Mouse (Mus musculus): ENCODE data around the gene Ttc25. TPM values are rescaled to one million over a fixed set of nuclear protein-coding genes. Genes with fewer than 3 reads are reported as not detected.
A peak's percentile ranks its signal among the peaks of the same experiment; 100 is the strongest.

The Ttc25 gene
- polyA plus RNA-seq, 1 experiment from 2014 or later = 2.2 TPM

GRCm38 (mm10) chr11:100559476-100559875 lies 14.1 kb downstream of the Ttc25 start:
- Histone ChIP-seq H3K4me1 (ENCODE audit: control insufficient read depth, insufficient read depth, low read length) (no peaks in the 10 kb centered on the region), H3K36me3 (ENCODE audit: control insufficient read depth, insufficient read depth, low read length) (no peaks in the 10 kb centered on the region), H3K27ac (ENCODE audit: low read depth, low read length) (no peak overlapping the region), H3K4me3 (ENCODE audit: low read depth, low read length) (no peak overlapping the region), H3K9ac (replicated peaks; ENCODE audit: low read depth, low read length) (no peak overlapping the region), H3K27me3 (ENCODE audit: control insufficient read depth, insufficient read depth, low read length) (no peaks in the 10 kb centered on the region), H3K4me2 (ENCODE audit: low read depth, low read length) (no peak overlapping the region), H3K9me3 (ENCODE audit: control insufficient read depth, low read length) (no peaks in the 10 kb centered on the region)
- ATAC-seq (ENCODE audit: low read depth) = no peak
- WGBS = 53% methylated on average over 7 of the region's 7 CpGs

GRCm38 (mm10) chr11:100561748-100562147 lies 16.3 kb downstream of the Ttc25 start:
- Histone ChIP-seq H3K4me1 (ENCODE audit: control insufficient read depth, insufficient read depth, low read length) (no peaks in the 10 kb centered on the region), H3K27me3 (ENCODE audit: control insufficient read depth, insufficient read depth, low read length) (no peaks in the 10 kb centered on the region), H3K27ac (ENCODE audit: low read depth, low read length) (no peak overlapping the region), H3K36me3 (ENCODE audit: control insufficient read depth, insufficient read depth, low read length) (no peaks in the 10 kb centered on the region), H3K9ac (replicated peaks; ENCODE audit: low read depth, low read length) (no peak overlapping the region), H3K4me3 (ENCODE audit: low read depth, low read length) (no peak overlapping the region), H3K4me2 (ENCODE audit: low read depth, low read length) (no peak overlapping the region), H3K9me3 (ENCODE audit: control insufficient read depth, low read length) (no peaks in the 10 kb centered on the region)
- no peak for ATAC-seq (ENCODE audit: low read depth)
- WGBS = 72% methylated on average over 5 of the region's 5 CpGs

GRCm38 (mm10) chr11:100564297-100564696 lies 18.9 kb downstream of the Ttc25 start:
- H3K4me2 ChIP-seq (ENCODE audit: low read depth, low read length) = no peak overlapping the region
- H3K4me3 ChIP-seq (ENCODE audit: low read depth, low read length) = no peak overlapping the region
- H3K27ac ChIP-seq (ENCODE audit: low read depth, low read length) = no peak overlapping the region
- no peaks in the 10 kb centered on the region for H3K36me3 ChIP-seq (ENCODE audit: control insufficient read depth, insufficient read depth, low read length)
- 81% methylated on average over 15 of the region's 15 CpGs for WGBS
- H3K27me3 ChIP-seq (ENCODE audit: control insufficient read depth, insufficient read depth, low read length) = no peaks in the 10 kb centered on the region
- no peaks in the 10 kb centered on the region for H3K4me1 ChIP-seq (ENCODE audit: control insufficient read depth, insufficient read depth, low read length)
- no peak for ATAC-seq (ENCODE audit: low read depth)
- H3K9ac ChIP-seq (replicated peaks; ENCODE audit: low read depth, low read length) = no peak overlapping the region
- H3K9me3 ChIP-seq (ENCODE audit: control insufficient read depth, low read length) = no peaks in the 10 kb centered on the region

GRCm38 (mm10) chr11:100564703-100565102 lies 19.3 kb downstream of the Ttc25 start:
- Histone ChIP-seq H3K4me3 (ENCODE audit: low read depth, low read length) (no peak overlapping the region), H3K4me1 (ENCODE audit: control insufficient read depth, insufficient read depth, low read length) (no peaks in the 10 kb centered on the region), H3K4me2 (ENCODE audit: low read depth, low read length) (no peak overlapping the region), H3K9ac (replicated peaks; ENCODE audit: low read depth, low read length) (no peak overlapping the region), H3K9me3 (ENCODE audit: control insufficient read depth, low read length) (no peaks in the 10 kb centered on the region), H3K27me3 (ENCODE audit: control insufficient read depth, insufficient read depth, low read length) (no peaks in the 10 kb centered on the region), H3K36me3 (ENCODE audit: control insufficient read depth, insufficient read depth, low read length) (no peaks in the 10 kb centered on the region), H3K27ac (ENCODE audit: low read depth, low read length) (no peak overlapping the region)
- ATAC-seq (ENCODE audit: low read depth) = no peak
- WGBS = 91% methylated on average over 6 of the region's 6 CpGs

- Histone ChIP-seq H3K4me1 (ENCODE audit: control insufficient read depth, insufficient read depth, low read length) (peaks cover 6% of the 10 kb centered on the region; the same call in 1 of the 2 replicates), H3K4me3 (ENCODE audit: low read depth, low read length) (no peak overlapping the region), H3K27ac (ENCODE audit: low read depth, low read length) (no peak overlapping the region), H3K9ac (replicated peaks; ENCODE audit: low read depth, low read length) (no peak overlapping the region), H3K27me3 (ENCODE audit: control insufficient read depth, insufficient read depth, low read length) (no peaks in the 10 kb centered on the region), H3K4me2 (ENCODE audit: low read depth, low read length) (no peak overlapping the region), H3K9me3 (ENCODE audit: control insufficient read depth, low read length) (no peaks in the 10 kb centered on the region), H3K36me3 (ENCODE audit: control insufficient read depth, insufficient read depth, low read length) (no peaks in the 10 kb centered on the region)
- 78% methylated on average over 5 of the region's 5 CpGs for WGBS
- no peak for ATAC-seq (ENCODE audit: low read depth)
Observed at GRCm38 (mm10) chr11:100567229-100567628, 21.8 kb downstream of the Ttc25 start.

GRCm38 (mm10) chr11:100567815-100568245 lies 22.4 kb downstream of the Ttc25 start:
- Histone ChIP-seq H3K27me3 (ENCODE audit: control insufficient read depth, insufficient read depth, low read length) (no peaks in the 10 kb centered on the region), H3K27ac (ENCODE audit: low read depth, low read length) (no peak overlapping the region)
- WGBS = 54% methylated on average over 9 of the region's 9 CpGs

GRCm38 (mm10) chr11:100568692-100569091 lies 23.3 kb downstream of the Ttc25 start:
- no peak overlapping the region for H3K4me3 ChIP-seq (ENCODE audit: low read depth, low read length)
- ATAC-seq (ENCODE audit: low read depth) = no peak
- no peak overlapping the region for H3K27ac ChIP-seq (ENCODE audit: low read depth, low read length)
- no peaks in the 10 kb centered on the region for H3K9me3 ChIP-seq (ENCODE audit: control insufficient read depth, low read length)
- 90% methylated on average over 8 of the region's 8 CpGs for WGBS
- no peak overlapping the region for H3K4me2 ChIP-seq (ENCODE audit: low read depth, low read length)
- no peaks in the 10 kb centered on the region for H3K27me3 ChIP-seq (ENCODE audit: control insufficient read depth, insufficient read depth, low read length)
- H3K4me1 ChIP-seq (ENCODE audit: control insufficient read depth, insufficient read depth, low read length) = peaks cover 6% of the 10 kb centered on the region; the same call in 1 of the 2 replicates
- H3K36me3 ChIP-seq (ENCODE audit: control insufficient read depth, insufficient read depth, low read length) = no peaks in the 10 kb centered on the region
- H3K9ac ChIP-seq (replicated peaks; ENCODE audit: low read depth, low read length) = no peak overlapping the region

More at GRCm38 (mm10) chr11:100567815-100568245, 22.4 kb downstream of the Ttc25 start:
- ATAC-seq (ENCODE audit: low read depth) = no peak
- Histone ChIP-seq H3K4me3 (ENCODE audit: low read depth, low read length) (no peak overlapping the region), H3K4me1 (ENCODE audit: control insufficient read depth, insufficient read depth, low read length) (peaks cover 6% of the 10 kb centered on the region; the same call in 1 of the 2 replicates), H3K36me3 (ENCODE audit: control insufficient read depth, insufficient read depth, low read length) (no peaks in the 10 kb centered on the region), H3K9ac (replicated peaks; ENCODE audit: low read depth, low read length) (no peak overlapping the region), H3K9me3 (ENCODE audit: control insufficient read depth, low read length) (no peaks in the 10 kb centered on the region), H3K4me2 (ENCODE audit: low read depth, low read length) (no peak overlapping the region)

- Histone ChIP-seq H3K27me3 (ENCODE audit: control insufficient read depth, insufficient read depth, low read length) (no peaks in the 10 kb centered on the region), H3K9ac (replicated peaks; ENCODE audit: low read depth, low read length) (no peak overlapping the region), H3K4me3 (ENCODE audit: low read depth, low read length) (no peak overlapping the region), H3K9me3 (ENCODE audit: control insufficient read depth, low read length) (no peaks in the 10 kb centered on the region), H3K4me2 (ENCODE audit: low read depth, low read length) (no peak overlapping the region), H3K27ac (ENCODE audit: low read depth, low read length) (no peak overlapping the region), H3K4me1 (ENCODE audit: control insufficient read depth, insufficient read depth, low read length) (peaks cover 6% of the 10 kb centered on the region; the same call in 1 of the 2 replicates), H3K36me3 (ENCODE audit: control insufficient read depth, insufficient read depth, low read length) (no peaks in the 10 kb centered on the region)
- WGBS = 67% methylated on average over 9 of the region's 9 CpGs
- ATAC-seq (ENCODE audit: low read depth) = no peak
Observed at GRCm38 (mm10) chr11:100569789-100570188, 24.4 kb downstream of the Ttc25 start.

- no peaks in the 10 kb centered on the region for H3K9me3 ChIP-seq (ENCODE audit: control insufficient read depth, low read length)
- H3K36me3 ChIP-seq (ENCODE audit: control insufficient read depth, insufficient read depth, low read length) = no peaks in the 10 kb centered on the region
- H3K9ac ChIP-seq (replicated peaks; ENCODE audit: low read depth, low read length) = peak overlapping the region; percentile 37
- peaks cover 6% of the 10 kb centered on the region; the same call in 1 of the 2 replicates for H3K4me1 ChIP-seq (ENCODE audit: control insufficient read depth, insufficient read depth, low read length)
- peak overlapping the region; percentile 6; the same call in 1 of the 2 replicates for H3K4me3 ChIP-seq (ENCODE audit: low read depth, low read length)
- peak overlapping the region; percentile 42 for H3K4me2 ChIP-seq (ENCODE audit: low read depth, low read length)
- H3K27me3 ChIP-seq (ENCODE audit: control insufficient read depth, insufficient read depth, low read length) = no peaks in the 10 kb centered on the region
- H3K27ac ChIP-seq (ENCODE audit: low read depth, low read length) = no peak overlapping the region
- WGBS = 11% methylated on average over 8 of the region's 8 CpGs
- peak; percentile 70; the same call in 1 of the 2 replicates for ATAC-seq (ENCODE audit: low read depth)
Observed at GRCm38 (mm10) chr11:100570430-100571201, 25.2 kb downstream of the Ttc25 start.

Data from neural tube, embryonic 14.5 days (tissue).